Mouse (Mus musculus): ENCODE results near the gene Uqcrh. TPM values are rescaled to one million over a fixed set of nuclear protein-coding genes. Genes with fewer than 3 reads are reported as not detected.

Uqcrh gene
- total RNA-seq (2022) = 100 to 1,000 TPM; 402 to 442 (median 412) TPM

DNA sequence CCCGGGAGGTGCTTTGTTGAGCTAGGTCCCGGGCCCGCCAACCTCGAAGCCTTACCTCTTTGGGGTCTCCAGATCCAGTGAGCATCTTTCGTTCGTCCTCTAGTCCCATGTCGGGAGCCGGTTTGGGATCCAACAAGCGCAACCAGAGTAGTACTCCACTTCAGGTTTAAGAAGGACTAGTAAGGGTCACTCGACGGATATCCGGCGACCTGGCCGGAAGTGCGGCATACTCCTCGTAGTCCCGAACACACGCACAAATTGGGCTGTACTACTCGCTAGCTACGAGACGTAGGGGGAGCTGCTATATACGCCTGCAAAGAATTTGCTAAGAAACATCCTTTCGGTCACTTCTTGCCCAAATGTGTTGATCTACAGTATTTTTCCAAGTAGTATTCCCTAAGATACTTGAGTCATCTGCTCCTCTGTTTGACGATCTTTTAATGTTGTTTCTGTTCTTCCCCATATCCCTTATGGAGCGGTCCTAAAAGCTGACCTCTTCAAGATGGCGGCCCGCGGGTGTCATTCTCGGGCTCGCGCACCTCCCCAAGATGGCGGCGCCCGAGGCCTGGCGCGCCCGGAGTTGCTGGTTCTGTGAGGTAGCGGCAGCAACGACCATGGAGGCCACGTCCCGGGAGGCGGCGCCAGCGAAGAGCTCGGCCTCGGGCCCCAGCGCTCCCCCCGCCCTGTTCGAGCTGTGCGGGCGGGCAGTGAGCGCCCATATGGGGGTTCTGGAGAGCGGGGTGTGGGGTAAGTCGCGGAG, at the start of gene Uqcrh, which contains the start of gene Lrrc41:
Gene Uqcrh (minus strand): TSS at position 211 of the 760 bp plus-strand sequence.
Gene Lrrc41 (plus strand): TSS at position 409 of the 760 bp plus-strand sequence.
- DNase-seq (ENCODE audit: low spot score in 2 of 2) = peak; percentile 93

DNA sequence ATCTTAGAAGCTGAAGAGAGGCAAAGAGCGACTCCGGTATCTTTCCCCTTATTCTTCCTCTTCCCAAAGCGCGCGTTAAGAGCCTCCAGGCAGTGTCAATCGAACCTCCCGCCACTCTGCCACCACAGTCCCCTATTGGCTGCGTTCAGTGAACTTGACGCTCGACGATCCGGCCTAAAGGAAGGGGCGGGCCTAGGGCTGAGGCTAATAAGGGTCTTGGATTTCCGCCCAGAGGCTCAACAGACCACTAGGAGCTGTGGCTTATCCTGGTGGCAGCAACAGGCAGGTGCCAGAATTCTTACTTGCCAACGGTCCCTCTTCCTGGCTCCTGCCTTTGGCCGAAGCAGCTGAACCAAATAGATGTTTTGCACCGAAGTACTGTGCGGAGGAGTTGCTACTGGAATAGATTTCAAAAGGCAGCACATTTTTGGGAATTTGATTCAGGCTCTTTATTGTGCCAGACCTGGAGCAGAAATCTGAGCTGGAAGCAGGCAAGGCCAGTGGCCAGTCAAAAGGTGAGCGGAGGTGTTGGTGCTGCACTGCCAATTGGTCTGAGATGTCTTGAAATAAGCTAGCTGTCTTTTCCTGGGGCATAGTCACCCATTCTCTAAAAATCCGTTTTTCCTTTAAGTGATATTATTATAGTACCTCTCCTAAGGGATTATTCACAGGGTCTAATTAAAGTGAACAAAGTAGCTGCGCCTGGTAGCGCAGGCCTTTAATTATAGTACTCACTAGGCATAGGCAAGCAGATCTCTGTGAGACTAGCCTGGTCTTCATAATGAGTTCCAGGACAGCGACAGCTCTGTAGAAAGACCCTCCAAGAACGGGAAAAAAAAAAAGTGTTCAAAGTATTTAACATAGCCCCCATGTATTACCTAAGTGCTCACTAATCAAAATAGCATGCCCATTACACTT, 49.0 kb upstream of the Uqcrh start, which contains the start of the genes Rad54l and Pomgnt1:
Gene Rad54l (minus strand): TSS at position 89 of the 918 bp plus-strand sequence.
Gene Pomgnt1 (plus strand): TSS at position 239 of the 918 bp plus-strand sequence.
- peak in 1 of 2 experiments; percentile 67 for DNase-seq (ENCODE audit: low spot score in 2 of 2)

DNA sequence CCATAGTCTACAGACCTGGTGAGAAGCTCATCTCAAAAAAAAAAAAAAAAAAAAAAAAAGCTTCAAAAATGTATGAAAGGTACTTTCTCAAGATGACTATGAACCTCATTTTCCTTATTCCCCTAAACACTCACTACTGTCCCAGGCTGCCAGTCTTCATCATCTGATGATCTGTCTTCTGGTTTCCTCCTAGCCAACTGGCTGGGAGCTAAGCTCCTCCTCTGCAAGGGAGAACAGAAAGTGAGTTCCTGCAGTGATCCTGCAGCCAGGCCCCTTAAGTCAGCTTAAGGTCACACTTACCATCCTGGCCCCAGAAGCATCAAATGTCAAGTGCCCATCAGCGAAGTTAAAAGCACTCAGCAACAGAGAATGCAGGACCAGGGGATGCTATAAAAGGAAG, 47.9 kb upstream of the Uqcrh start:
- DNase-seq (ENCODE audit: low spot score in 2 of 2) = no peak

DNA sequence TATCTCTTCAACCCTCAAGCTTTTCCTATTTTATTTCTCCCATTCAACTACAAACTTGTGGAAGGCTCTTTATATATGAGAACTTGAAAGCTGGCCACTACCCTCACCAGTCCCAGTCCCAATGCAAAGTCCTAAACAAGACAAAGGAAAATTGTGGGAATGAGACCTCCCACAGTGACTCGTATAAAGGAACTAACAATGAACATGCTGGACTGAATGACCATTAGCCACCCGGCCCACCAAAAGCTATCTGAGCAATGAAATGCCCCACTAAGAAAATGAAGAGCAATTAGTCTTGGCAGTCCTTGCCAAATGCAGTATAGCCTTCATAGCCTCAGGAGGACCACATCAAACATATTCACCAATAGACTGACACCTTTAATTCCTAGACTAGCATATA, 36.6 kb upstream of the Uqcrh start:
- no peak for DNase-seq (ENCODE audit: low spot score in 2 of 2)

DNA sequence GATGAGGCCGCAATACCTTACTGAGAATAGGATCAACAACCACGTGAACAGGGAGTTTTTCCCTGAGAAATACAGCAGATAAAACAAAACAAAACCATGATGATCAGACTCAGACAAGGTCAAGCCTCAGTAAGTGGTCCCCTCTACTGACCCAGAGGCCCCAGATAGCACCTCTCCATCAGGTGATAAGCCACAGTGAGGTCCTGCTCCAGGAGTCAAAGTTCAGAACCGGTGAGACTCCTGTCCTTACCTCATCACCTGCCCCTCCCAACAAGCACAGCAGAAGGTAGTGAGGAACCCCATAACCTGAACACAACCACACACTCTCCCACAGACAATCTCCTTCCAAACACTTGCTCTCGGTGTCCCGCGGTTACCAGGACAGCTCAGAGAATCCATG, 35.8 kb upstream of the Uqcrh start:
- DNase-seq (ENCODE audit: low spot score in 2 of 2) = no peak

DNA sequence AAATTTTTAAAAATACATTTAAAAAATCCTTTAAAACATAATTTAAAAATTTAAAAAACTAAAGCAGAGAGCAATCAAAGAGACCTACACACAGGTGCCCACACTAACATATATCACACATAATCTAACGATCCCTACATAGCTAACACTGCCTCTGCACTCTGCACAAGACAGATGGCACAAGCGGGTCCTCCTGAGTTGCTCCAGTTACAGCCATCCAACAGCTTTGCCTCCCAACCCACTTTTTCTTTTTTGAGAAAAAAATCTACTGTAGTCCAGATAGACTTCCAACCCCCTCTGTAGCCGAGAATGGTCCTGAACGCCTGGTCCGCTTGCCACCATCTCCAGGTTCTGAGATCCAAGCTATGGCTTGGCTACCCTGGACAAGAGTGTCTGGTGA, 30.4 kb upstream of the Uqcrh start:
- DNase-seq (ENCODE audit: low spot score in 2 of 2) = no peak

DNA sequence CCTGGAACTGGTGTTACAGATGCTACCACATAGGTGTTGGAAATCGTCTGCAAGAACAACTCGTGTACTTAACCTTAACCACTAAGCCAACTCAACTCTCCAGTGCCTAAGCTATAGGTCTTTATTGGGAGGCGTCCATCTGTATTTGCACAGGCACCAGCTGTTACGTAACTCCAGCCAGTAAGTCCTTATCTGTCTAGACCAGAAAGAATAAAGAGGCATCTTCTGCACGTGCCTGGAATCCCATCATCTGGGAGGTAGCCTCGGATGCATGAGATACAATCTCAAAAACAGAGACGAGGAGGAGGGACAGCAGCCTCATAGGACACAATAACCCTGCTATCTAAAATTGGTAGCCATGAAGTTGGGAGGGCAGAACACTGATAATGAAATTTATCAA, 26.1 kb upstream of the Uqcrh start:
- no peak for DNase-seq (ENCODE audit: low spot score in 2 of 2)

DNA sequence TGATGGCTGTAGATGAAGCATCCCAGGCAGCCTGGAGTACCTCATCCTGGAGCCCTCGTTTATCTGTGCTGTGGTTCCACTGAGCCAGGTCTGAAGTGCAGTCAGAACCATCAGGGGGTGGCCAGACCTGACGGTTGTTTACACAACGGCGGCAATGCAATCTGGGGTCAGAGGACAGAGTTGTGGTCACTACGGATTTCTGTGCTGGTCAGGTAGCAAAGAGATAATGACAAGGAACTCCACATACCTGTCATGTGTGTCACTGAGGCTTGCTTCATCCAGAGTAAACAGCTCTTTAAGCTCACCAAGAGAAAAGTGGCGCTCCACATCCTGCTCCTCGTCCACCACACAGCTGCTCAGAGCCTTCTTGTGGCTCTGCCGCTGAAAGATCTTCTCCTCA, 22.3 kb upstream of the Uqcrh start:
- DNase-seq (ENCODE audit: low spot score in 2 of 2) = no peak

DNA sequence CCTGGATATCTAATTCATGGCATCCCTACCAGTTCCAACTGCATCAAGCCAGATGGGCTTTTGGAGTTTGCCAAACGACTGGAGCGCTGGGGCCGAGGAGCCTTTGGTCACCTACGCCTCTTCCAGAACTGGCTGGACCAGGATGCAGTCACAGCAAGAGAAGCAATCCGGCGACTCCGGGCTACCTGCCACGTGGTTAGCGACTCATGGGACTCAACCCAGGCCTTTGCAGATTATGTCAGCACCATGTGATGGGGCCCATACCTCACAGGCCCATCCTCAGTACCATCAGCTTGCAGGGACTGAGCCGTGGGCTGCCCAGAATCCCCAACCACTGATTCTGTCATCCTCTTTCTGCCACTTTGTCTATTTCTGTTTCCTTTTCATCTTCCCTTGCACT, 21.4 kb upstream of the Uqcrh start:
- DNase-seq (ENCODE audit: low spot score in 2 of 2) = no peak

DNA sequence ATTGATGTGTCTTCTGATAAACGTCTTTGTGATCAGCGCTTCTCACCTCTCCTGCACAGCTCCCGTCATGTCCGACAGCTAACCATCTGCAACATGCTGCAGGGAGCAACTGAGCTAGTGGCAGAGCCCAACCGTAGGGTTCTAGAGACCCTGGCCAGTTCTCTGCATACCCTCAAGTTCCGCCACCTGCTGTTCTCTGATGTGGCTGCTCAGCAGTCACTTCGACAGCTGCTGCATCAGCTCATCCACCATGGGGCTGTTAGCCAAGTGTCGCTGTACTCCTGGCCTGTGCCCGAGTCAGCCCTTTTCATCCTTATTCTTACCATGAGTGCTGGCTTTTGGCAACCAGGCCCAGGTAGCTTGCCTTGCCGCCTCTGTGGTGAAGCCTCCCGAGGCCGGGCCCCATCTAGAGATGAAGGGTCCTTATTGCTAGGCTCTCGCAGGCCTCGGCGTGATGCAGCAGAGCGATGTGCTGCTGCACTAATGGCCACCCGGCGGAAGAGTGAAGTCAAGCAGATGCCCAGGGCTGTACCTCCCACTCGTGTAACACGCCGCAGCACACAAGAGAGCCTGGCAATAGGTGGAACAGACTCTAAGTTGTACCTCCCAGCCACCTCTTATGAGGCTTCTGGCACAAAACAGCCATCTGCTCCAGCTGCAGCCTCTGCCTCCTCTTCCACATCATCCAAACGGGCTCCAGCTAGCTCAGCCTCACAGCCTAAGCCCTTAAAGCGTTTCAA, 13.8 kb upstream of the Uqcrh start:
- peak in 1 of 2 experiments; percentile 33 for DNase-seq (ENCODE audit: low spot score in 2 of 2)

DNA sequence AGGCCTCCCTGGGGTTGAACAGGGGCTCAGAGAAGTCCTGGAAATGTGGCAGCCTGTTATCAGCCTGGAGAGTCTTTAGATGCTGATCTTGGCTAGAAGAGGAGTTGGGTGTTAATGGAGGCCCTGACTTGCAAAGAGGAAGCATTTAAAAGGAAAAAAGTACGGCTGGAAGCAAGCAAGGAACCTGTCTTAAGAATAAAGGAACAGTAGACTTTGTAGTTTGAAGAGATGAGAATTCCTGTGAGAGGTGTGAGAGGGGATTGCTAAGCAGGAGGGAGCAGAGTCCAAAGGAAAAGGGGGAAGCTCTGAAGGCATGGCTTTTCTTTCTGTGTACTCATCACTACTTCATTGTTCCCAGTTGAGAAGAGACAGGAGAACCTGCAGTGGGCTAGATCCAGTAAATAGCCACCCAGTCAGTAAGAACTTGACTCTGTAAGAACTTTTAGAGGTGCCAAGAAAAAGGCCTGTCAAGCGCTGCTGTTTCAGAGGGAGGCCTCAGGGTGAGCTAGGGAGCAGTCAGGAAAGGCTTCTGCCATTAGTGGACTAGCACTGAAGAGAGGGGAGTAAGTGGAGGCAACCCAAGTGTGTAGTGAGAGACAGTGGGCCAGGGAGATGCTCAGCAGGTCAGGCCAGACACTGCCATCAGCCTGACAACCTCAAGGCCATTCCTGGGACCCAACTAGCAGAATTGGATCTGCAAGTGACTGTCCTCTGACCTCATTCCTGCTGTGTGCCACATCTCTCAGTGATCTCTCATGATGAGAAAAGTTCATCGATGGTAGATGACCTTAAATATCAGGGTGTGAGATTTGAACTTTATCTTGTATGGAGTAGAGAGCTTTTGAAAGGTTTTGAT, 2.6 kb upstream of the Uqcrh start:
- DNase-seq (ENCODE audit: low spot score in 2 of 2) = no peak

DNA sequence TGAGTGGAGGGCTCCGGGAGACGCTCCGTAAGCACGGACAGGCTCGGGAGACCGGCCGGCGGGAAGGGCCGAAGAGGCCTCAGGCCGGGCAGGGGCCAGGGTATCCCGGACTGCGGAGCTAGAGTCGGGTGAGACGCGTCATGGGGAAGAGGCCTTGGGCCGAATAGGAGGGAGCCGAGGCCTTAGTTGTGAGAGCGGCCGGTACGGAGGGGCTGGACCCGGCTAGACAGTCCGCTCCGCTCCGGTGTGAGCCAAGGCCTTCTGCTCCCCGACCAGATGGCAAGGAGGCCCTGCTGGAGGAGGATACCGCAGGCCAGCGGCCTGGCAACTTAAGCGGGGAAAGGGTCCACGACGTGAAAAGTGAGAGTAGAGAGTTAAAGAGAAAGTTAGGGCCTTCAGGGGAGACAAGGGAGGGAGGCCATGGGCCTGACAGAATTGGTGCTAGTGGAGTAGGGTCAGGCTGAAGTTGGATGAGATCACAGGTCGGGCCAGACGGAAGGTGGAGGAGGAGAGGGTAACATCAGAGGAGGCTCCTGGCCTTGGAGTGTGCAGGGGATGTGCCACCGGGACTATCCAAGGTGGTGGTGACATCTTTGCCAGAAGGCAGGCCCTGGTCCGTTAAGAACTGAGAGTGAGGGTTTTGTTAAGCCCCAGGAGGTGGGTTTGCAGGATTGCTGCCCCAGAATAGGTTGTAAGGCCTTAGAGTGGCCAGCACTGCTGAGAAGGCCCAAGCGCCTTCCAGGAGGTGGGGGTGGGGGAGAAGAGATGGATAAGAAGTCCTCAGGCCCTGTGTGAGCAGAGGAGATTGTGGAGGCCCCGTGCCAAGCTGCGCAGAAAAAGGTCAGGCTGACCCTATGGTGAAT, 1.7 kb upstream of the Uqcrh start:
- no peak for DNase-seq (ENCODE audit: low spot score in 2 of 2)

DNA sequence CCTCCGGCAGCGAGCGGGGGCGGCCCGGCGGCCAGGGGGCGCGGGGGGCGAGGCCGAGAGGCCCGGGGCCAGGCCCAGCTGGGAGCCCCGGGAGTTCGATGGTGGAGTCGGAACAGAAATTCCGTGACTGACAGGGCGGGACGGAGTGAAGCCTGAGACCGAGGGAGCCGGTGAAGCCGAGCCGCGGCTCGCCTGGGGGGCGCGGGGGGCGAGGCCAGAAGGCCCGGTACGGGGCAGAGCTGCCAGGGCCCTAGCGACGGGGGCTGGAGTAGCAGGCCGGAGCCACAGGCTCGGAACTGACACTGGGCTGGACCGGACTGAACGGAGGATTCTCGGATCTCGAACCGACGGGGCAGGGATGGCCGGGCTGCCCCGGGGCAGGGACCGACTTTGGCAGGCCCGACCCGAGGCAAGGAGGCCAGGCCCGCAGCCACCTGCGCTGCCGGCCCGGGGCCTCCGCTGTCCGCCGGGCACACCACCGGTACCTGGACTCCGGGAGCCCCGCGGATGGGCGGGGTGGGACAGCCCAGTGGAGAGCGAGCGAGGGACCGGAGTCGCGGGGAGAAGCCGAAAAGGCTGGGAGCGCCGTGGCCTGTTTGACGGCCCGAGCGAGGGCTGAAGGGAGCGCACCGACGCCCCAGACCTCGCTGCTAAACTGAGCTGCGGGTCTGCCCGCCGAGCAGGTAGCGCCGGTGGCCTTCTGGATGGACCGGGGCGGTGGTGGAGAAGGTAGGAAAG, 929 bp upstream of the Uqcrh start:
- peak; percentile 45 to 47 for DNase-seq (ENCODE audit: low spot score in 2 of 2)

DNA sequence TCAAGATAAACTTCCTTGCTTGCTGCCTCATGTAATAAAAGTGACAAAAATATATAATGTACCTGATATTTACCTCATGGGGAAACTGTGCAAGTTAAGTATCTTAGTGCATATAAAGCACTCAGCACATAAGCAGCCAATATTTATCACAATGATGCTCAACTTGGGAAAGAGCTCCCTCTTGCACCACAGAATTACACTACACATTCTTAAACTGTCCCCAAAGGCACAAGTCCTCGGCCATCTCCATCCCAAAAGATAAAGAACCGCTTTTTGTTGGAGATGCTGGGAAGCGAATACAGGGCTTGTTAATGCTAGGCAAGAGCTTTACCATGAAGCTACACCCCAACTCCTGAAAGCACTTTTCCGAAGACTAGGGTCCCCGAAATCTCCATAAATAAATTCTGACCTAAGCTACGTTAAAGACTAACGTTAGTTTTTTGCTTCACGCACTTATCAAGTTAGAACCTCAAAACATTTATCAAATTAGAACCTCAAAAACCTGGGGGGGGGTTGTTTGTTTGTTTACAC, 661 bp downstream of the Uqcrh start:
- DNase-seq (ENCODE audit: low spot score in 2 of 2) = no peak

DNA sequence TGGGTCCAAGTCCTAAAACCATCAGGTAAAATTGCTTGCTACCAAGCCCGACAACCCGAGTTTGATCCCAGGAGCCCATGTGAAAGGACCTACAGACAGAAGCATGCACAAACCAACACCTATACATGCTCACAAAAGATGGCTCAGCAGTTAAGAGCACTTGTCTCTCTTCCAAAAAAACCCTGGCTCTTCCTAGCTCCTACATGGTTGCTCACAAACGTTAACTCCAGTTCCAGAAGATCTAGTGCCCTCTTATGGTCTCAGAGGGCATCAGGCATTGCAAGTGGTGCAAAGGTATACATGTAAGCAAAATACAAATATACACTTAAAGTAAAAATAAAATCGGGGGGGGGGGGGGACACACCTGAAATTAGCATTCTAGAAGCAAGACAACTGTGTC, 1.7 kb downstream of the Uqcrh start:
- no peak for DNase-seq (ENCODE audit: low spot score in 2 of 2)

DNA sequence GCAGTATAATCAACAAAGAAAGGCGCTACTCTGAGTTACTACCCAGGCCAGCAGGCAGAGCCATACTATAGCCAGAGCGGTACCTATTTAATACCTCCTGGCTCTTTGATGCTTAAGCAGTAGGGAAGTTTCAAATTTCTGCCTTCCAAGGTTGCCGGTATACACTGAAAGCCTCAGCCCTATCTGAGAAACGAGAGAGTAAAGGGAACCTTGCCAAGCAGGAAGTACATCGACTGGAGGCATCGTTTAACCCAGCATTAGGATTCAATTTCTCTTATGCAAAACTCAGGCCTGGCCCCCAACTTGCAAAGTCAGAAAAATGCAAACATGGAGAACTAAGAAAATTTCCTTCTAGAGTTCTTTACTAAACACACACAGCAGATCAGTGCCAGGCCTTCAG, 4.8 kb downstream of the Uqcrh start:
- no peak for DNase-seq (ENCODE audit: low spot score in 2 of 2)

DNA sequence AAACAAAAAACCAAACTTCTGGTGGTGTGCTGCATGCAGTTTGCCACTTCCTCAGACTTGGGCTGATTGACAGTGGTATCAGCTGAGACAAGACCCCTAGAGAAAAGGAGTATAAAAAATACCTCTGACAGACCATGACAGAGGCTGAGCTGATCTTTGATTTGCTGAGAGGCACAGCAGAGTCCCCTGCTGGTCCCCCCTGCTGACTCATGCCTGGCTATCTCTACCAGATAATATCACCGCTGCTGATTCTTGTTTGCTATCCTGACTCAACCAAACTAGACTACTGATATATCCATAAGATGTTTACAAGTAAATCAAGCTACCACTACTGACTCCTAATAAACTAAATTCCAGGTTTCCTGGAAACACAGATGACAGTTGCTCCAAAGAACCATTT, 11.0 kb downstream of the Uqcrh start:
- DNase-seq (ENCODE audit: low spot score in 2 of 2) = no peak

DNA sequence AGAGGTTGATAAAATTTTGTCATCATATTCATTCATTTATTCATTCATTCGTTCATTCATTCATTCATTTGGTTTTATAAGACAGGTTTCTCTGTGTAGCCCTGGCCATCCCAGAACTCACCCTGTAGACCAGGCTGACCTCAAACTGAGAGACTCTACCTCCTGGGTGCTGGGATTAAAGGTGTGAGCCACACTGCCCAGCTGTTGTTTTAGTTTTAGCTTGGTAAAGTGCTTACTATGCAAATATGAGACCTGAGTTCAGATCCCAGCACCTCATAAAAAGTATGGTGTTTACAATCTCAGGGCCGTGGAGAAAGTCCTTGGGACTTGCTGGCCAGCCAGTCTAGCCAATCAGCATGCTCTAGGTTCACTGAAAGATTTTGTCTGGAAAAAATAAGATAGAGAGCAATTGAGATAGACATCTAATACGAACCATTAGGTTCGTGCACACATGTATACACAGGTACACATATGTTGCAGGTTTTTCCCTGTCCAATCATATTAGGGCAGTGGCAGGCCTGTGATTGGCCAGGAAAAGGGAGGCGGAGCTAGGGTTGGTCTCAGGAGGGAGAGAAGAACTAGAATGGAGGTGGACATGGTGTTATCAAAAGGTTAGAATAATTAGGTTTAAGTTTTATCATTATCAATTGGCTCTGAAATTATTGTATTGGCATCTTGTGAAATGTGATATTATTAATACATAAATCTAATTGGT, 15.7 kb downstream of the Uqcrh start:
- no peak for DNase-seq (ENCODE audit: low spot score in 2 of 2)

Measured in left cerebral cortex, adult 8-10 months (tissue).